ENCODE assay signal across 10 mouse cellular contexts in genomic region chr4:152184353-152185035, GRCm38 (mm10). TPM values are rescaled to one million over a fixed set of nuclear protein-coding genes. Genes with fewer than 3 reads are reported as not detected.
DNase-seq lines count a peak whose midpoint lies in the region; ATAC-seq lines count a peak whose summit lies in the region.
"Had no signal": no experiment of that assay in that cellular context is flagged by ENCODE, and none has a peak within 500 bp of the region (broad histone marks: within the 10 kb centered on the region; RNA-seq: fewer than 3 reads in every experiment).

No protein-coding gene starts in this region.

- no peak for ATAC-seq in heart, embryonic 16.5 days (replicated peaks; ENCODE audit: extremely low read depth, insufficient read depth, low FRiP score)

- DNase-seq in kidney, postnatal 10 days = peak; percentile 34
- DNase-seq in kidney, adult 18-20 months = no peak
- DNase-seq in 416B (ENCODE audit: low read depth) (peak; percentile 53), ES-CJ7 (ENCODE audit: low read depth, low spot score) (peak; percentile 48)
- no peak for DNase-seq in urinary bladder, adult 18-20 months (ENCODE audit: low spot score in 2 of 2)
- no peak for DNase-seq in gastrocnemius, postnatal 14 days
- no peak for DNase-seq in frontal cortex, postnatal 10 days (ENCODE audit: low spot score in 2 of 2)

- H3K9ac ChIP-seq in heart, embryonic 16.5 days (ENCODE audit: low read length) = no peak overlapping the region
- H3K9ac ChIP-seq: stomach, embryonic 15.5 days had no signal

- intact Hi-C loops in gastrocnemius, postnatal 14 days (cut with DNase I; ENCODE audit: low total_unique reads) = no loop called here

- no peaks in the 10 kb centered on the region for H3K9me3 ChIP-seq in heart, embryonic 16.5 days (replicated peaks; ENCODE audit: control insufficient read depth, low read length)
- H3K9me3 ChIP-seq: stomach, embryonic 15.5 days had no signal

- peaks cover 35% of the 10 kb centered on the region for H3K4me1 ChIP-seq in heart, embryonic 16.5 days (ENCODE audit: control insufficient read depth, insufficient read depth, low read length)

- H3K27ac ChIP-seq in heart, embryonic 16.5 days (ENCODE audit: low read length) = peak overlapping the region; percentile 96

- H3K4me2 ChIP-seq in heart, embryonic 16.5 days (ENCODE audit: low read depth, low read length) = no peak overlapping the region

- no peaks in the 10 kb centered on the region for H3K27me3 ChIP-seq in heart, embryonic 16.5 days (ENCODE audit: control insufficient read depth, insufficient read depth, low read length)

- no peak overlapping the region for H3K4me3 ChIP-seq in heart, embryonic 16.5 days (ENCODE audit: low read length)

- WGBS in heart, embryonic 16.5 days = 51% methylated on average over 7 of the region's 7 CpGs

- H3K36me3 ChIP-seq in heart, embryonic 16.5 days (ENCODE audit: control insufficient read depth, insufficient read depth) = no peaks in the 10 kb centered on the region
- H3K36me3 ChIP-seq: stomach, embryonic 15.5 days had no signal

RNA-seq across cellular contexts. Expression of gene Acot7, which starts 6.6 kb away (rescaled TPM):
- 67.7 and 68.0 TPM in 2 replicates for polyA plus RNA-seq in heart, embryonic 16.5 days (2015; fragmentation: Nextera tagmentation; extraction: Ambion mirVana)
- total RNA-seq in gastrocnemius, postnatal 14 days (2021) = 10 to 100 TPM; 12.5 to 13.2 TPM

RNA-seq across cellular contexts. Expression of gene Hes2, which starts 25.8 kb away (rescaled TPM):
- 0.14 TPM in 1 of 2 replicates, not detected in the other for polyA plus RNA-seq in heart, embryonic 16.5 days (2015; fragmentation: Nextera tagmentation; extraction: Ambion mirVana)
- not detected for total RNA-seq in gastrocnemius, postnatal 14 days (2021)
- polyA plus RNA-seq: limb, embryonic 11.5 days had no signal

RNA-seq across cellular contexts. Expression of gene Espn, which starts 32.3 kb away (rescaled TPM):
- polyA plus RNA-seq in heart, embryonic 16.5 days (2015; fragmentation: Nextera tagmentation; extraction: Ambion mirVana) = 1.3 and 1.5 TPM in 2 replicates
- total RNA-seq in gastrocnemius, postnatal 14 days (2021) = under 1 TPM; 0.58 to 0.90 TPM

Comparison
In these comparisons a context has a peak if more than half of its experiments do, and no peak if none do; other contexts are left out.
1. DNase-seq: peak in kidney, postnatal 10 days (single experiment), 416B (single experiment) and ES-CJ7 (single experiment); none in kidney, adult 18-20 months (single experiment), urinary bladder, adult 18-20 months (0 of 2), gastrocnemius, postnatal 14 days (single experiment) and frontal cortex, postnatal 10 days (0 of 2).